Mouse (Mus musculus) ES-Bruce4 (cell line): Measurements from ENCODE around the gene Myom1.

Experiments used
- CTCF ChIP-seq: IDR thresholded peaks from one replicate; pipeline ENCODE4 v1.8.1; 2011; ENCODE audit warnings: low read depth, low read length
- EP300 ChIP-seq: IDR thresholded peaks from 2 replicates; pipeline ENCODE4 v1.6.1; 2011; ENCODE audit warnings: low read depth, low read length; ENCODE audit not compliant: insufficient read depth
- POLR2A ChIP-seq: IDR thresholded peaks from one replicate; pipeline ENCODE4 v1.8.1; 2011; ENCODE audit warnings: low read length; ENCODE audit not compliant: insufficient read depth

DNA sequence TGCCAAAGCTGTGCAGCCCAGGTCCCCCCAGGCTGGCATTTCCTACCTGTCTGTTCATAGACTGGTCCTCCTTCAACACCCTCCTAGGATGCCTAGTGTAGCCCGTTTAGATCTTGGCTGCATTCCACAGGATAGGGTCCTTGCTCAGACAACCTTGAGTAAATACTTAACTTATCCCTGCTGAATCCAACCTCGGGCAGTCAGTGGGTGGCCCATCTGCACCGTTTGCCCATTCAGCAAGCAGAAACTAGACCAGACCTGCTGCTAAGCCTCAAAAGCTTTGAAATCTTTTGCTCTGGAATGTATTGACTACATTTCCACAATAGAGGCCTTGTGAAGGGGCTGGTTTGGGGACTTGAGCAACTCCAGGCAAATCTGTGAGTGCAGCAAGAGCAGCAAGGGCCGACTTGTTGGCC, 156.7 kb downstream of the Myom1 start:
- TF ChIP-seq CTCF: no peak
- no peak for TF ChIP-seq POLR2A
- no peak for TF ChIP-seq EP300
